In genomic region chr9:52454445-52454844, GRCm38 (mm10) we compare ENCODE assay signal across 26 mouse cellular contexts.
DNase-seq lines count a peak whose midpoint lies in the region; ATAC-seq lines count a peak whose summit lies in the region.
"Had no signal": no experiment of that assay in that cellular context is flagged by ENCODE, and none has a peak within 500 bp of the region (broad histone marks: within the 10 kb centered on the region; RNA-seq: fewer than 3 reads in every experiment).

No protein-coding gene starts in this region.

- H3K4me2 ChIP-seq in kidney, embryonic 16.5 days (replicated peaks; ENCODE audit: low read depth, low read length): no peak overlapping the region
- H3K4me2 ChIP-seq: embryonic facial prominence, embryonic 13.5 days; embryonic facial prominence, embryonic 15.5 days; forebrain, embryonic 12.5 days had no signal

- DNase-seq in kidney, adult 9 months: peak; percentile 1
- peak; percentile 70 for DNase-seq in Muller cell, postnatal 12 days (ENCODE audit: inconsistent ontology term)
- DNase-seq in gastrocnemius, postnatal 25 days: no peak
- no peak for DNase-seq in gastrocnemius, postnatal 4 days (ENCODE audit: low spot score in 2 of 2)
- DNase-seq: adrenal gland, adult 8-10 months; adrenal gland, postnatal 14 days; adrenal gland, postnatal 36 days; B cell, adult 2 months; cerebellum, adult 18-20 months; cerebellum, adult 8-10 months; cerebellum, adult 9-11 months; cerebellum, postnatal 14 days; cerebellum, postnatal 36 days; embryo, embryonic 11 days had no signal

- no peak overlapping the region for H3K4me3 ChIP-seq in kidney, embryonic 16.5 days (ENCODE audit: low read length)
- H3K4me3 ChIP-seq: embryonic facial prominence, embryonic 13.5 days; embryonic facial prominence, embryonic 15.5 days; erythroblast, embryonic 14.5 days; forebrain, embryonic 10.5 days; forebrain, embryonic 12.5 days had no signal

- ATAC-seq in kidney, embryonic 16.5 days (ENCODE audit: low FRiP score, low TSS enrichment): no peak
- ATAC-seq: activated CD4-positive, CD25-positive, alpha-beta regulatory T cell, adult 4 months; CD4-positive, CD25-positive, alpha-beta regulatory T cell, adult 4 months; forebrain, embryonic 14.5 days; forebrain, embryonic 16.5 days had no signal

- 85% methylated on average over 2 of the region's 2 CpGs for WGBS in kidney, embryonic 16.5 days

- no peaks in the 10 kb centered on the region for H3K4me1 ChIP-seq in kidney, embryonic 16.5 days (ENCODE audit: insufficient read depth, low read length)
- H3K4me1 ChIP-seq: embryonic facial prominence, embryonic 13.5 days; embryonic facial prominence, embryonic 15.5 days; forebrain, embryonic 10.5 days; forebrain, embryonic 12.5 days had no signal

- H3K27ac ChIP-seq in kidney, embryonic 16.5 days (ENCODE audit: low read length): no peak overlapping the region
- H3K27ac ChIP-seq: embryonic facial prominence, embryonic 13.5 days; embryonic facial prominence, embryonic 15.5 days; forebrain, embryonic 10.5 days; forebrain, embryonic 12.5 days had no signal

- no peak overlapping the region for H3K9ac ChIP-seq in kidney, embryonic 16.5 days (replicated peaks; ENCODE audit: low read length)
- H3K9ac ChIP-seq: embryonic facial prominence, embryonic 13.5 days; embryonic facial prominence, embryonic 15.5 days; forebrain, embryonic 12.5 days had no signal

- no peaks in the 10 kb centered on the region for H3K27me3 ChIP-seq in kidney, embryonic 16.5 days (ENCODE audit: insufficient read depth, low read length)
- H3K27me3 ChIP-seq: CH12.LX; embryonic facial prominence, embryonic 15.5 days; forebrain, embryonic 12.5 days had no signal

- no peaks in the 10 kb centered on the region for H3K36me3 ChIP-seq in kidney, embryonic 16.5 days (ENCODE audit: insufficient read depth, low read length)
- H3K36me3 ChIP-seq: embryonic facial prominence, embryonic 13.5 days; embryonic facial prominence, embryonic 15.5 days; forebrain, embryonic 10.5 days; forebrain, embryonic 12.5 days; G1E had no signal

- no peaks in the 10 kb centered on the region for H3K9me3 ChIP-seq in kidney, embryonic 16.5 days (ENCODE audit: low read length)
- H3K9me3 ChIP-seq: embryonic facial prominence, embryonic 13.5 days; embryonic facial prominence, embryonic 15.5 days; forebrain, embryonic 10.5 days; forebrain, embryonic 12.5 days; G1E had no signal

Comparison
In these comparisons a context has a peak if more than half of its experiments do, and no peak if none do; other contexts are left out.
1. DNase-seq: peak in kidney, adult 9 months (single experiment) and Muller cell, postnatal 12 days (single experiment); none in gastrocnemius, postnatal 25 days (single experiment) and gastrocnemius, postnatal 4 days (0 of 2).